Mouse (Mus musculus) kidney, embryonic 14.5 days (tissue): ENCODE measurements at regions not wholly inside any gene's neighbourhood (a gene's known extent, or its start where the extent isn't known, plus 50 kb on each side); places are given as distances from the start of the nearest gene placed in this dataset.

Experiments
- ATAC-seq: fragments of 200-750 bp; cut with Nextera tagmentation; 2 replicates; pipeline ENCODE4 v1.8.0; 2017; ENCODE audit warnings: moderate number of reproducible peaks, mild to moderate bottlenecking, moderate TSS enrichment, moderate library complexity; ENCODE audit not compliant: low FRiP score, low TSS enrichment
- H3K27ac ChIP-seq: fragments of 300-500 bp; sonication (generic); 2 replicates; pipeline ENCODE4 v1.5.1; 2014; ENCODE audit warnings: low read depth, mild to moderate bottlenecking, low read length, moderate library complexity, mixed read lengths
- H3K27me3 ChIP-seq: fragments of 300-500 bp; sonication (generic); 2 replicates; pipeline ENCODE4 v1.6.1; 2014; ENCODE audit warnings: mild to moderate bottlenecking, low read length; ENCODE audit not compliant: control insufficient read depth, insufficient read depth
- H3K36me3 ChIP-seq: fragments of 300-500 bp; sonication (generic); 2 replicates; pipeline ENCODE4 v1.6.1; 2014; ENCODE audit warnings: low read length, mixed read lengths; ENCODE audit not compliant: control insufficient read depth, insufficient read depth
- H3K4me1 ChIP-seq: fragments of 300-500 bp; sonication (generic); 2 replicates; pipeline ENCODE4 v1.6.1; 2014; ENCODE audit warnings: low read length, mixed read lengths; ENCODE audit not compliant: control insufficient read depth, insufficient read depth
- H3K4me2 ChIP-seq: fragments of 300-500 bp; sonication (generic); replicated peaks from 2 replicates; pipeline ENCODE4 v1.6.1; 2014; ENCODE audit warnings: low read depth, mild to moderate bottlenecking, low read length
- H3K4me3 ChIP-seq: fragments of 300-500 bp; sonication (generic); 2 replicates; pipeline ENCODE4 v1.5.1; 2014; ENCODE audit warnings: mild to moderate bottlenecking, low read length
- H3K9ac ChIP-seq: fragments of 300-500 bp; sonication (generic); 2 replicates; pipeline ENCODE4 v1.6.1; 2014; ENCODE audit warnings: low read depth, mild to moderate bottlenecking, low read length, moderate library complexity
- H3K9me3 ChIP-seq: fragments of 300-500 bp; sonication (generic); 2 replicates; pipeline ENCODE4 v1.6.1; 2016; ENCODE audit warnings: low read length; ENCODE audit not compliant: control insufficient read depth
- WGBS: fragments of 180-500 bp; shearing (Covaris S2); extraction: QIAGEN DNeasy Blood & Tissue Kit; methylation state at CpG from one replicate; pipeline ENCODE4 v1.1.7; 2014; 5-methylcytosine and 5-hydroxymethylcytosine counted together

- no peak overlapping the region for H3K9ac ChIP-seq
- no peak overlapping the region for H3K27ac ChIP-seq
- H3K4me3 ChIP-seq, result no peak overlapping the region
- no peaks in the 10 kb centered on the region for H3K27me3 ChIP-seq
- no peaks in the 10 kb centered on the region for H3K4me1 ChIP-seq
- no peaks in the 10 kb centered on the region for H3K36me3 ChIP-seq
- ATAC-seq, result no peak
- H3K9me3 ChIP-seq, result no peaks in the 10 kb centered on the region
- H3K4me2 ChIP-seq, result no peak overlapping the region
- 46% methylated on average over 11 of the region's 11 CpGs for WGBS
Measured at GRCm38 (mm10) chr13:44532631-44533180, 196.6 kb upstream of the Jarid2 start.

- no peaks in the 10 kb centered on the region for H3K27me3 ChIP-seq
- no peaks in the 10 kb centered on the region for H3K36me3 ChIP-seq
- H3K4me3 ChIP-seq, result no peak overlapping the region
- no peak overlapping the region for H3K27ac ChIP-seq
- H3K9me3 ChIP-seq, result no peaks in the 10 kb centered on the region
- no peak overlapping the region for H3K9ac ChIP-seq
- H3K4me1 ChIP-seq, result no peaks in the 10 kb centered on the region
- WGBS, result 89% methylated on average over 6 of the region's 6 CpGs
- ATAC-seq, result no peak
- no peak overlapping the region for H3K4me2 ChIP-seq
Measured at GRCm38 (mm10) chr13:44534575-44535080, 194.6 kb upstream of the Jarid2 start.

- H3K27ac ChIP-seq, result no peak overlapping the region
- H3K4me1 ChIP-seq, result no peaks in the 10 kb centered on the region
- no peaks in the 10 kb centered on the region for H3K9me3 ChIP-seq
- no peak overlapping the region for H3K4me3 ChIP-seq
- no peak overlapping the region for H3K9ac ChIP-seq
- 84% methylated on average over 18 of the region's 18 CpGs for WGBS
- H3K27me3 ChIP-seq, result no peaks in the 10 kb centered on the region
- no peak for ATAC-seq
- no peaks in the 10 kb centered on the region for H3K36me3 ChIP-seq
- H3K4me2 ChIP-seq, result no peak overlapping the region
Measured at GRCm38 (mm10) chr13:44535441-44535840, 193.8 kb upstream of the Jarid2 start.

- Histone ChIP-seq H3K36me3 (no peaks in the 10 kb centered on the region), H3K4me2 (no peak overlapping the region), H3K27ac (no peak overlapping the region), H3K4me1 (no peaks in the 10 kb centered on the region), H3K4me3 (no peak overlapping the region), H3K9me3 (no peaks in the 10 kb centered on the region), H3K9ac (no peak overlapping the region), H3K27me3 (no peaks in the 10 kb centered on the region)
- no peak for ATAC-seq
- WGBS, result 89% methylated on average over 7 of the region's 7 CpGs
Measured at GRCm38 (mm10) chr13:44538238-44538637, 191.0 kb upstream of the Jarid2 start.

- no peaks in the 10 kb centered on the region for H3K27me3 ChIP-seq
- no peak overlapping the region for H3K4me3 ChIP-seq
- H3K9me3 ChIP-seq, result no peaks in the 10 kb centered on the region
- H3K36me3 ChIP-seq, result no peaks in the 10 kb centered on the region
- H3K4me2 ChIP-seq, result no peak overlapping the region
- ATAC-seq, result no peak
- no peak overlapping the region for H3K9ac ChIP-seq
- no peak overlapping the region for H3K27ac ChIP-seq
- WGBS, result 33% methylated on average over 4 of the region's 4 CpGs
- no peaks in the 10 kb centered on the region for H3K4me1 ChIP-seq
Measured at GRCm38 (mm10) chr13:44540401-44540800, 188.9 kb upstream of the Jarid2 start.

- Histone ChIP-seq H3K4me1 (no peaks in the 10 kb centered on the region), H3K9me3 (no peaks in the 10 kb centered on the region), H3K27me3 (no peaks in the 10 kb centered on the region), H3K4me3 (no peak overlapping the region), H3K36me3 (no peaks in the 10 kb centered on the region), H3K9ac (no peak overlapping the region), H3K27ac (no peak overlapping the region), H3K4me2 (no peak overlapping the region)
- ATAC-seq, result no peak
- 56% methylated on average over 5 of the region's 5 CpGs for WGBS
Measured at GRCm38 (mm10) chr13:44541243-44541653, 188.0 kb upstream of the Jarid2 start.

GRCm38 (mm10) chr13:44544786-44545185 lies 184.5 kb upstream of the Jarid2 start:
- no peak overlapping the region for H3K4me3 ChIP-seq
- H3K9me3 ChIP-seq, result no peaks in the 10 kb centered on the region
- no peak for ATAC-seq
- 0 out of 2 replicates have a peak, but pooled peaks cover 2% of the 10 kb centered on the region for H3K27me3 ChIP-seq
- no peak overlapping the region for H3K4me2 ChIP-seq
- no peaks in the 10 kb centered on the region for H3K36me3 ChIP-seq
- no peak overlapping the region for H3K9ac ChIP-seq
- H3K4me1 ChIP-seq, result no peaks in the 10 kb centered on the region
- H3K27ac ChIP-seq, result no peak overlapping the region
- 77% methylated on average over 9 of the region's 9 CpGs for WGBS

GRCm38 (mm10) chr13:44546289-44546688 lies 183.0 kb upstream of the Jarid2 start:
- Histone ChIP-seq H3K4me3 (no peak overlapping the region), H3K27me3 (0 out of 2 replicates have a peak, but pooled peaks cover 2% of the 10 kb centered on the region), H3K4me1 (no peaks in the 10 kb centered on the region), H3K9me3 (no peaks in the 10 kb centered on the region), H3K27ac (no peak overlapping the region), H3K36me3 (no peaks in the 10 kb centered on the region), H3K4me2 (no peak overlapping the region), H3K9ac (no peak overlapping the region)
- 91% methylated on average over 2 of the region's 2 CpGs for WGBS
- no peak for ATAC-seq

- ATAC-seq, result no peak
- WGBS, result 86% methylated on average over 3 of the region's 3 CpGs
Measured at GRCm38 (mm10) chr13:44548880-44549279, 180.4 kb upstream of the Jarid2 start.

More at GRCm38 (mm10) chr13:44548880-44549279, 180.4 kb upstream of the Jarid2 start:
- H3K27ac ChIP-seq, result no peak overlapping the region
- H3K4me3 ChIP-seq, result no peak overlapping the region
- no peaks in the 10 kb centered on the region for H3K36me3 ChIP-seq
- H3K9ac ChIP-seq, result no peak overlapping the region
- no peaks in the 10 kb centered on the region for H3K4me1 ChIP-seq
- H3K27me3 ChIP-seq, result 0 out of 2 replicates have a peak, but pooled peaks cover 2% of the 10 kb centered on the region
- H3K4me2 ChIP-seq, result no peak overlapping the region
- no peaks in the 10 kb centered on the region for H3K9me3 ChIP-seq
